Mouse (Mus musculus) CH12.LX (cell line): ENCODE results near the gene Cenpp. TPM values are rescaled to one million over a fixed set of nuclear protein-coding genes. Genes with fewer than 3 reads are reported as not detected.

Source experiments
- DNase-seq: peaks from one replicate; pipeline ENCODE4 v3.0.0-alpha.2; 2013; ENCODE audit errors: extremely low read depth
- H3K27ac ChIP-seq: 2 replicates; pipeline ENCODE4 v1.5.1; 2012; ENCODE audit warnings: low read depth, mild to moderate bottlenecking, control low read depth, moderate library complexity; ENCODE audit not compliant: insufficient read depth
- H3K27me3 ChIP-seq: replicated peaks from 2 replicates; pipeline ENCODE3; 2012; ENCODE audit warnings: inconsistent platforms
- H3K36me3 ChIP-seq, 2 experiments: replicated peaks in 1 of 2; 2 replicates each; pipeline versions ENCODE3 to v1.6.1; 2012; ENCODE audit warnings: inconsistent platforms in 1 of 2, low read length in 1 of 2, mild to moderate bottlenecking in 1 of 2, mixed read lengths in 1 of 2, moderate library complexity in 1 of 2; ENCODE audit not compliant: control insufficient read depth in 1 of 2, insufficient read depth in 1 of 2
- H3K4me1 ChIP-seq, 2 experiments: 2 replicates each; pipeline ENCODE4 v1.6.1; 2012; ENCODE audit warnings: inconsistent platforms in 1 of 2, moderate library complexity in 1 of 2; ENCODE audit not compliant: insufficient read depth in 2 of 2, control insufficient read depth in 1 of 2
- H3K4me2 ChIP-seq: 2 replicates; pipeline ENCODE4 v1.6.1; 2012; ENCODE audit warnings: low read depth, mild to moderate bottlenecking, control low read depth; ENCODE audit not compliant: poor library complexity, insufficient read depth, severe bottlenecking
- H3K4me3 ChIP-seq, 3 experiments: fragments of 150-350 bp in 1 of 3; sonication (generic) in 1 of 3; replicated peaks in 1 of 3; 2 replicates each; pipeline versions ENCODE3 to v1.5.1; 2011 to 2012; ENCODE audit warnings: low read depth in 2 of 3, low read length in 2 of 3, mild to moderate bottlenecking in 2 of 3, moderate library complexity in 2 of 3, control low read depth in 1 of 3, improper control_type of control experiment in 1 of 3, inconsistent platforms in 1 of 3, mixed read lengths in 1 of 3; ENCODE audit not compliant: poor library complexity in 1 of 3
- H3K79me2 ChIP-seq: replicated peaks from 2 replicates; pipeline ENCODE4 v1.6.1; 2012; ENCODE audit warnings: mild to moderate bottlenecking, moderate library complexity; ENCODE audit not compliant: control insufficient read depth, poor library complexity, insufficient read depth, severe bottlenecking; ENCODE audit errors: extremely low read depth
- H3K9ac ChIP-seq: 2 replicates; pipeline ENCODE4 v1.6.1; 2012; ENCODE audit warnings: low read depth, mild to moderate bottlenecking, control low read depth, moderate library complexity; ENCODE audit not compliant: insufficient read depth
- H3K9me3 ChIP-seq: replicated peaks from 2 replicates; pipeline ENCODE3; 2012; ENCODE audit warnings: low read length, inconsistent platforms, mixed read lengths
- BHLHE40 ChIP-seq: IDR thresholded peaks from 2 replicates; pipeline ENCODE4 v1.6.1; 2011; ENCODE audit warnings: mild to moderate bottlenecking, low read depth, low read length, improper control_type of control experiment
- CHD1 ChIP-seq: IDR thresholded peaks from 2 replicates; pipeline ENCODE4 v1.6.1; 2012; ENCODE audit warnings: low read depth, low read length, improper control_type of control experiment, inconsistent platforms
- E2F4 ChIP-seq: IDR thresholded peaks from 2 replicates; pipeline ENCODE4 v1.6.1; 2011; ENCODE audit warnings: low read depth, low read length, improper control_type of control experiment; ENCODE audit not compliant: insufficient replicate concordance
- EP300 ChIP-seq: IDR thresholded peaks from 2 replicates; pipeline ENCODE4 v1.6.1; 2011; ENCODE audit warnings: low read length, improper control_type of control experiment
- ETS1 ChIP-seq: conservative IDR thresholded peaks from 2 replicates; pipeline ENCODE4 v1.6.1; 2012; ENCODE audit warnings: low read depth, mild to moderate bottlenecking, inconsistent platforms, low read length, improper control_type of control experiment, moderate library complexity
- GABPA ChIP-seq: IDR thresholded peaks from 2 replicates; pipeline ENCODE4 v1.6.1; 2012; ENCODE audit warnings: low read depth, low read length, improper control_type of control experiment, inconsistent platforms; ENCODE audit not compliant: insufficient replicate concordance
- IRF4 ChIP-seq: IDR thresholded peaks from 2 replicates; pipeline ENCODE4 v1.6.1; 2014; ENCODE audit warnings: low read depth, mild to moderate bottlenecking, inconsistent platforms, low read length, improper control_type of control experiment
- JUN ChIP-seq: IDR thresholded peaks from 2 replicates; pipeline ENCODE4 v1.6.1; 2011; ENCODE audit warnings: low read depth, mild to moderate bottlenecking, low read length, improper control_type of control experiment, moderate library complexity; ENCODE audit not compliant: insufficient read depth
- MAX ChIP-seq: IDR thresholded peaks from 2 replicates; pipeline ENCODE4 v1.6.1; 2011; ENCODE audit warnings: low read length, improper control_type of control experiment
- MAZ ChIP-seq: IDR thresholded peaks from 2 replicates; pipeline ENCODE4 v1.6.1; 2012; ENCODE audit warnings: low read depth, mild to moderate bottlenecking, inconsistent platforms, low read length, improper control_type of control experiment, moderate library complexity
- MXI1 ChIP-seq: IDR thresholded peaks from 2 replicates; pipeline ENCODE4 v1.6.1; 2011; ENCODE audit warnings: mild to moderate bottlenecking, low read depth, low read length, improper control_type of control experiment
- NELFE ChIP-seq: IDR thresholded peaks from 2 replicates; pipeline ENCODE4 v1.6.1; 2011; ENCODE audit warnings: low read depth, low read length, improper control_type of control experiment
- NRF1 ChIP-seq: IDR thresholded peaks from 2 replicates; pipeline ENCODE4 v1.6.1; 2014; ENCODE audit warnings: low read depth, mild to moderate bottlenecking, inconsistent platforms, low read length, improper control_type of control experiment, moderate library complexity
- PAX5 ChIP-seq: IDR thresholded peaks from 2 replicates; pipeline ENCODE4 v1.6.1; 2012; ENCODE audit warnings: low read length, inconsistent platforms, mixed read lengths
- POLR2AphosphoS2 ChIP-seq: IDR thresholded peaks from 2 replicates; pipeline ENCODE4 v1.6.1; 2011; ENCODE audit warnings: low read depth, low read length, improper control_type of control experiment
- RAD21 ChIP-seq: IDR thresholded peaks from 2 replicates; pipeline ENCODE4 v1.6.1; 2011; ENCODE audit warnings: low read depth, mild to moderate bottlenecking, low read length, improper control_type of control experiment, moderate library complexity
- RCOR1 ChIP-seq: conservative IDR thresholded peaks from 2 replicates; pipeline ENCODE4 v1.6.1; 2012; ENCODE audit warnings: low read depth, mild to moderate bottlenecking, inconsistent platforms, low read length, improper control_type of control experiment
- TBP ChIP-seq: conservative IDR thresholded peaks from 2 replicates; pipeline ENCODE4 v1.6.1; 2011; ENCODE audit warnings: low read depth, low read length, improper control_type of control experiment
- TCF12 ChIP-seq: IDR thresholded peaks from 2 replicates; pipeline ENCODE4 v1.6.1; 2014; ENCODE audit warnings: low read depth, mild to moderate bottlenecking, inconsistent platforms, low read length, improper control_type of control experiment
- USF2 ChIP-seq: conservative IDR thresholded peaks from 2 replicates; pipeline ENCODE4 v1.6.1; 2011; ENCODE audit warnings: low read depth, low read length, improper control_type of control experiment
- ZC3H11A ChIP-seq: IDR thresholded peaks from 2 replicates; pipeline ENCODE4 v1.6.1; 2012; ENCODE audit warnings: low read depth, mild to moderate bottlenecking, inconsistent platforms, low read length, improper control_type of control experiment
- ZKSCAN1 ChIP-seq: IDR thresholded peaks from 2 replicates; pipeline ENCODE4 v1.6.1; 2012; ENCODE audit warnings: low read depth, inconsistent platforms, low read length, improper control_type of control experiment, borderline replicate concordance
- ZMIZ1 ChIP-seq: IDR thresholded peaks from 2 replicates; pipeline ENCODE4 v1.6.1; 2012; ENCODE audit warnings: low read depth, mild to moderate bottlenecking, inconsistent platforms, low read length, improper control_type of control experiment
- ZNF384 ChIP-seq: IDR thresholded peaks from 2 replicates; pipeline ENCODE4 v1.6.1; 2012; ENCODE audit warnings: low read depth, low read length, improper control_type of control experiment, inconsistent platforms
- dilution Hi-C: fragments of 300-500 bp; cut with MboI; formaldehyde crosslinking; loops from 2 replicates; pipeline ENCODE4 v1.14.3; 2020; ENCODE audit warnings: low sequenced_read_pairs; ENCODE audit not compliant: extremely low pct_unique_long_range_greater_than_20kb, extremely low pct_ligation_motif_present
- in situ Hi-C: fragments of 300-500 bp; cut with MboI; formaldehyde crosslinking; loops from 3 replicates; pipeline ENCODE4 v1.14.3; 2019; ENCODE audit warnings: low sequenced_read_pairs, low pct_ligation_motif_present, low pct_unique_long_range_greater_than_20kb, mixed read lengths
- polyA plus RNA-seq: library from polyadenylated mRNA; unstranded; fragments of >175 nt; gene quantifications from 2 replicates; pipeline ENCODE4 v1.2.1, GENCODE M21; 2012; ENCODE audit warnings: low read depth; ENCODE audit not compliant: insufficient read length
- total RNA-seq, 2 experiments: library from RNA; depleted of rRNA; stranded (reverse); fragments of 300-350 nt in 1 of 2; fragments of >200 nt in 1 of 2; gene quantifications; 2 replicates each; pipeline ENCODE4 v1.2.3; 2012 to 2014

Gene Cenpp
- total and polyA plus RNA-seq, 3 experiments, result 11.2 to 35.3 (median 11.8) TPM

DNA sequence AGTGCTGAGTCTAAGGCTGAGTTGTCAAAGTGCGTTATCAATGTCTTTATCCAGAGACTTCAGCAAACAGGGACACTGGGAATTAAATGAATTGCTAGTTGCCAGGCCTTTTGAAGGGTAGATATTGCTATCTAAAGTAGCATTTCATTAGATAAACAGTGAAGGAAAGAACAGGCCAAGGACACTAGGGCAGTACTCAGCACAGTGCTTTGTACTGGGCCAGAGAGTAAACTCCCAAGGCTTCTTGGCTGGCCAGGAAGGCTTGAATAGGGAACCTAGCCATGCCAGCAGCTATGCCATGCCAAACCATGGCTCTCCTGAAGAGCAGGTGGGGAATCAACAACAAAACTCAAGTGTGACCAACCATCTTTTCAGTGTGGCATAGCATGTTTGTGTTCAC lies 115.6 kb downstream of the Cenpp start:
- TF ChIP-seq IRF4 (no peak), ZNF384 (no peak), RCOR1 (no peak), ZC3H11A (no peak), JUN (no peak), CHD1 (no peak), BHLHE40 (no peak), MAZ (no peak), MXI1 (no peak), GABPA (no peak), ZKSCAN1 (no peak), PAX5 (no peak), NELFE (no peak), USF2 (no peak), RAD21 (no peak), ETS1 (no peak), TCF12 (no peak), POLR2AphosphoS2 (no peak), ZMIZ1 (no peak)
- TF ChIP-seq, all 38 proteins: peak for 0
- in situ Hi-C loops (no loop called here), dilution Hi-C loops (no loop called here)
- no peak overlapping the region for H3K9ac ChIP-seq
- H3K79me2 ChIP-seq, result no peaks in the 10 kb centered on the region
- no peak overlapping the region for H3K27ac ChIP-seq
- H3K4me2 ChIP-seq, result no peak overlapping the region
- peaks cover 0 to 14% of the 10 kb centered on the region in 2 experiments; a peak in 2 of 4 replicates for H3K4me1 ChIP-seq
- H3K27me3 ChIP-seq, result no peaks in the 10 kb centered on the region
- H3K9me3 ChIP-seq, result no peaks in the 10 kb centered on the region
- H3K36me3 ChIP-seq, result no peaks in the 10 kb centered on the region
- no peak for DNase-seq
- no peak overlapping the region for H3K4me3 ChIP-seq

DNA sequence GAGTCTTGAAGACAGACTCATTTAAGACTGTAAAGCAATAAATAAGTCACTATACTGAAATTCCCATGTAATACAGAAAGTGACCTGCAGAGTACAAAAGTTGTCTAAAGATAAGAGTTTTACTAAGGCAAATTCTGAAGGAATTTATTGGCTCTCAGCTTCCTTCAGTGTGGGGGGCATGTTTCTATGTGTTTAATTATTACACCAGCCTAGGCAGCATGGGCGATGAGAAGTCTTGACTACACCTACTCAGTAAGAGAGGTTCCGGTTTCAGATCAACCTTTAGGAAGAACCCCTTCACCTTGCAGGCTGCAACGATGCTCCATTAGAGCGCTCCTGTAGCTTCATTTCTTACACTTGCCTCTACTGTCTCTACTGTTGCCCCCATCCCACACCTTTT lies 121.9 kb downstream of the Cenpp start:
- H3K9ac ChIP-seq, result no peak overlapping the region
- no peak overlapping the region for H3K4me3 ChIP-seq
- in situ Hi-C loops (no loop called here), dilution Hi-C loops (no loop called here)
- no peak overlapping the region for H3K27ac ChIP-seq
- H3K36me3 ChIP-seq, result no peaks in the 10 kb centered on the region
- H3K4me2 ChIP-seq, result no peak overlapping the region
- DNase-seq, result no peak
- H3K4me1 ChIP-seq, result no peaks in the 10 kb centered on the region
- no peaks in the 10 kb centered on the region for H3K27me3 ChIP-seq
- TF ChIP-seq TBP, result no peak
- TF ChIP-seq USF2, result no peak
- no peak for TF ChIP-seq EP300
- no peak for TF ChIP-seq ZNF384
- no peak for TF ChIP-seq MAX
- no peak for TF ChIP-seq NRF1
- TF ChIP-seq POLR2AphosphoS2, result no peak
- TF ChIP-seq E2F4, result no peak
- no peak for TF ChIP-seq TCF12
- no peak for TF ChIP-seq NELFE
- TF ChIP-seq MXI1, result no peak
- TF ChIP-seq ZC3H11A, result no peak
- no peak for TF ChIP-seq PAX5
- H3K79me2 ChIP-seq, result no peaks in the 10 kb centered on the region
- H3K9me3 ChIP-seq, result no peaks in the 10 kb centered on the region
